Mouse (Mus musculus) adrenal gland, adult (tissue): ENCODE results near the gene Chid1.

Source experiments
- DNase-seq, 2 experiments: peaks; one replicate each; pipeline ENCODE4 v3.0.0; 2022 to 2023; ENCODE audit warnings: low spot score in 1 of 2; ENCODE audit not compliant: inconsistent age in 2 of 2

Chid1 gene

GRCm38 (mm10) chr7:141478270-141478748 is 61.3 kb downstream of the Chid1 start:
- DNase-seq = peak; percentile 78 to 82

GRCm38 (mm10) chr7:141477578-141478269 is 61.9 kb downstream of the Chid1 start:
- no peak for DNase-seq

- peak; percentile 62 to 85 for DNase-seq
Observed at GRCm38 (mm10) chr7:141476981-141477370, 62.7 kb downstream of the Chid1 start.

GRCm38 (mm10) chr7:141476226-141476980 is 63.3 kb downstream of the Chid1 start:
- peak; percentile 96 to 98 for DNase-seq

- no peak for DNase-seq
Observed at GRCm38 (mm10) chr7:141475805-141476158, 63.9 kb downstream of the Chid1 start.

GRCm38 (mm10) chr7:141475011-141475804 is 64.4 kb downstream of the Chid1 start, which contains the start of the genes Polr2l and Tspan4:
Gene Polr2l, minus strand, starts transcription at chr7:141475132.
Gene Tspan4, plus strand, starts transcription at chr7:141475240.
- peak; percentile 92 to 96 for DNase-seq

GRCm38 (mm10) chr7:141474160-141474559 is 65.5 kb downstream of the Chid1 start:
- no peak for DNase-seq

- peak in 1 of 2 experiments; percentile 64 for DNase-seq
Observed at GRCm38 (mm10) chr7:141472763-141473162, 66.9 kb downstream of the Chid1 start.

- DNase-seq = peak; percentile 79 to 80
Observed at GRCm38 (mm10) chr7:141472226-141472625, 67.4 kb downstream of the Chid1 start.

GRCm38 (mm10) chr7:141471236-141471635 is 68.4 kb downstream of the Chid1 start:
- peak in 1 of 2 experiments; percentile 51 for DNase-seq

- no peak for DNase-seq
Observed at GRCm38 (mm10) chr7:141470637-141470944, 69.1 kb downstream of the Chid1 start.

- DNase-seq = peak; percentile 37 to 62
Observed at GRCm38 (mm10) chr7:141469901-141470636, 69.6 kb downstream of the Chid1 start.

GRCm38 (mm10) chr7:141469352-141469751 is 70.3 kb downstream of the Chid1 start:
- DNase-seq = no peak

- DNase-seq = peak; percentile 89 to 96
Observed at GRCm38 (mm10) chr7:141468522-141469211, 71.0 kb downstream of the Chid1 start.

GRCm38 (mm10) chr7:141468164-141468521 is 71.5 kb downstream of the Chid1 start:
- DNase-seq = peak; percentile 72 to 87

GRCm38 (mm10) chr7:141467230-141468030 is 72.2 kb downstream of the Chid1 start, which contains the start of gene Cd151:
Gene Cd151, plus strand, starts transcription at chr7:141467392.
- DNase-seq = peak; percentile 94 to 97

- DNase-seq = peak in 1 of 2 experiments; percentile 51
Observed at GRCm38 (mm10) chr7:141466607-141467148, 73.0 kb downstream of the Chid1 start.

GRCm38 (mm10) chr7:141466045-141466394 is 73.6 kb downstream of the Chid1 start:
- DNase-seq = peak; percentile 65 to 73
